Mouse (Mus musculus) small intestine, adult 2 months (tissue): ENCODE measurements around the gene Hemgn.

ENCODE experiments used
- CTCF ChIP-seq: fragments of 200-500 bp; IDR thresholded peaks from 2 replicates; pipeline ENCODE4 v1.5.1; 2012; ENCODE audit warnings: low read depth, mild to moderate bottlenecking, control low read depth, inconsistent platforms, low read length, moderate library complexity, mixed read lengths; ENCODE audit not compliant: insufficient replicate concordance, insufficient read length; ENCODE audit errors: extremely low read depth
- POLR2A ChIP-seq: fragments of 200-500 bp; IDR thresholded peaks from 2 replicates; pipeline ENCODE4 v1.6.1; 2012; ENCODE audit warnings: low read depth, mild to moderate bottlenecking, control low read depth, inconsistent platforms, low read length, moderate library complexity

- no peak for TF ChIP-seq CTCF
- no peak for TF ChIP-seq POLR2A
Measured at GRCm38 (mm10) chr4:46418851-46419250, 5.5 kb upstream of the Hemgn start.
